Mouse (Mus musculus) ES-E14 (cell line): Measurements from ENCODE around the gene Arl6ip1. TPM values are rescaled to one million over a fixed set of nuclear protein-coding genes. Genes with fewer than 3 reads are reported as not detected.

Source experiments
- DNase-seq: peaks from one replicate; pipeline ENCODE4 v3.0.0-alpha.2; 2013; ENCODE audit warnings: low read depth, low spot score
- H3K27ac ChIP-seq: 2 replicates; pipeline ENCODE4 v1.5.1; 2012; ENCODE audit warnings: low read depth, mild to moderate bottlenecking, low read length, moderate library complexity, mixed read lengths; ENCODE audit not compliant: poor library complexity, insufficient read depth, severe bottlenecking
- H3K36me3 ChIP-seq: 2 replicates; pipeline ENCODE4 v1.6.1; 2012; ENCODE audit warnings: mild to moderate bottlenecking, low read length, moderate library complexity, mixed read lengths; ENCODE audit not compliant: control insufficient read depth, poor library complexity, insufficient read depth, severe bottlenecking
- H3K4me1 ChIP-seq, 2 experiments: fragments of 150-350 bp in 1 of 2; sonication (generic) in 1 of 2; 2 replicates each; pipeline ENCODE4 v1.6.1; 2012; ENCODE audit warnings: low read length in 2 of 2, mild to moderate bottlenecking in 1 of 2, mixed read lengths in 1 of 2; ENCODE audit not compliant: control insufficient read depth in 2 of 2, insufficient read depth in 2 of 2, poor library complexity in 1 of 2
- H3K4me3 ChIP-seq, 2 experiments: fragments of 150-350 bp in 1 of 2; sonication (generic) in 1 of 2; 2 replicates each; pipeline ENCODE4 v1.5.1; 2012; ENCODE audit warnings: low read length in 2 of 2, low read depth in 1 of 2, mild to moderate bottlenecking in 1 of 2, mixed read lengths in 1 of 2; ENCODE audit not compliant: insufficient read depth in 1 of 2, poor library complexity in 1 of 2, severe bottlenecking in 1 of 2
- H3K9ac ChIP-seq: 2 replicates; pipeline ENCODE4 v1.6.1; 2012; ENCODE audit warnings: low read depth, mild to moderate bottlenecking, low read length, mixed read lengths; ENCODE audit not compliant: poor library complexity, insufficient read depth, severe bottlenecking
- H3K9me3 ChIP-seq: fragments of 150-350 bp; sonication (generic); 2 replicates; pipeline ENCODE4 v1.6.1; 2012; ENCODE audit warnings: low read depth, mild to moderate bottlenecking, low read length; ENCODE audit not compliant: control insufficient read depth, insufficient read depth
- CHD2 ChIP-seq: IDR thresholded peaks from 2 replicates; pipeline ENCODE4 v1.6.1; 2014; ENCODE audit warnings: mild to moderate bottlenecking, low read depth, low read length, inconsistent platforms
- HCFC1 ChIP-seq: IDR thresholded peaks from 2 replicates; pipeline ENCODE4 v1.6.1; 2012; ENCODE audit warnings: low read length, inconsistent platforms, borderline replicate concordance; ENCODE audit not compliant: insufficient read depth
- MAFK ChIP-seq: IDR thresholded peaks from 2 replicates; pipeline ENCODE4 v1.6.1; 2014; ENCODE audit warnings: mild to moderate bottlenecking, low read depth, low read length, inconsistent platforms; ENCODE audit not compliant: insufficient read depth
- ZC3H11A ChIP-seq: IDR thresholded peaks from 2 replicates; pipeline ENCODE4 v1.6.1; 2012; ENCODE audit warnings: low read depth, mild to moderate bottlenecking, inconsistent platforms, low read length, borderline replicate concordance
- ZNF384 ChIP-seq: IDR thresholded peaks from 2 replicates; pipeline ENCODE4 v1.6.1; 2012; ENCODE audit warnings: low read depth, low read length, inconsistent platforms
- in situ Hi-C, 2 experiments: fragments of 600-800 bp; cut with MboI; formaldehyde crosslinking; loops; one replicate each; pipeline ENCODE4 v1.15.1; 2025; ENCODE audit warnings: low sequenced_read_pairs in 2 of 2, inconsistent platforms in 1 of 2; ENCODE audit not compliant: unreplicated experiment in 2 of 2
- total RNA-seq: library from RNA; depleted of rRNA; stranded (reverse); fragments of 300-350 nt; gene quantifications from 2 replicates; pipeline ENCODE4 v1.2.3, GENCODE M21; 2012

The Arl6ip1 gene
- total RNA-seq, 1 experiment = 609 TPM

- H3K9me3 ChIP-seq = no peaks in the 10 kb centered on the region
- no peaks in the 10 kb centered on the region; a peak in 1 of 4 replicates for H3K4me1 ChIP-seq
- no peak for TF ChIP-seq HCFC1
- no peak for TF ChIP-seq ZC3H11A
- TF ChIP-seq CHD2 = no peak
- no peak for TF ChIP-seq ZNF384
- no peak for TF ChIP-seq MAFK
- DNase-seq = no peak
- H3K27ac ChIP-seq = no peak overlapping the region
- peaks cover 15% of the 10 kb centered on the region for H3K36me3 ChIP-seq
- H3K9ac ChIP-seq = no peak overlapping the region
- in situ Hi-C loops = no loop called here
- no peak overlapping the region for H3K4me3 ChIP-seq
Measured at GRCm38 (mm10) chr7:118135128-118135527, 5.7 kb upstream of the Arl6ip1 start.

GRCm38 (mm10) chr7:118128925-118129429 is 485 bp downstream of the Arl6ip1 start:
- Histone ChIP-seq H3K4me1 (peaks cover 2 to 11% of the 10 kb centered on the region in 2 experiments), H3K9me3 (no peaks in the 10 kb centered on the region), H3K36me3 (peaks cover 16% of the 10 kb centered on the region), H3K27ac (peak overlapping the region; percentile 94), H3K9ac (peak overlapping the region; percentile 98), H3K4me3 (peak overlapping the region; percentile 77 to 98)
- no peak; the same call in 1 of the 2 replicates for TF ChIP-seq CHD2
- no peak for TF ChIP-seq ZC3H11A
- TF ChIP-seq ZNF384 = no peak
- TF ChIP-seq MAFK = no peak
- no peak for TF ChIP-seq HCFC1
- in situ Hi-C loops = no loop called here
- DNase-seq = no peak

- Histone ChIP-seq H3K9ac (no peak overlapping the region; the same call in 1 of the 2 replicates), H3K36me3 (peaks cover 30% of the 10 kb centered on the region), H3K4me1 (peaks cover 4 to 11% of the 10 kb centered on the region in 2 experiments), H3K9me3 (no peaks in the 10 kb centered on the region), H3K27ac (no peak overlapping the region), H3K4me3 (no peak overlapping the region)
- no peak for TF ChIP-seq ZC3H11A
- no peak for DNase-seq
- in situ Hi-C loops = no loop called here
Measured at GRCm38 (mm10) chr7:118126219-118126875, 3.1 kb downstream of the Arl6ip1 start.

- H3K36me3 ChIP-seq = peaks cover 35% of the 10 kb centered on the region
- no peak overlapping the region for H3K9ac ChIP-seq
- no peak for TF ChIP-seq CHD2
- TF ChIP-seq ZNF384 = no peak
- TF ChIP-seq ZC3H11A = no peak
- TF ChIP-seq HCFC1 = no peak
- no peak for TF ChIP-seq MAFK
- peaks cover 4 to 11% of the 10 kb centered on the region in 2 experiments for H3K4me1 ChIP-seq
- no peak overlapping the region for H3K4me3 ChIP-seq
- H3K9me3 ChIP-seq = no peaks in the 10 kb centered on the region
- in situ Hi-C loops = no loop called here
- DNase-seq = no peak
- H3K27ac ChIP-seq = no peak overlapping the region
Measured at GRCm38 (mm10) chr7:118125736-118126135, 3.7 kb downstream of the Arl6ip1 start.
